Mouse (Mus musculus): ENCODE measurements at regions not wholly inside any gene's neighbourhood (a gene's known extent, or its start where the extent isn't known, plus 50 kb on each side); places are given as distances from the start of the nearest gene placed in this dataset.

DNA sequence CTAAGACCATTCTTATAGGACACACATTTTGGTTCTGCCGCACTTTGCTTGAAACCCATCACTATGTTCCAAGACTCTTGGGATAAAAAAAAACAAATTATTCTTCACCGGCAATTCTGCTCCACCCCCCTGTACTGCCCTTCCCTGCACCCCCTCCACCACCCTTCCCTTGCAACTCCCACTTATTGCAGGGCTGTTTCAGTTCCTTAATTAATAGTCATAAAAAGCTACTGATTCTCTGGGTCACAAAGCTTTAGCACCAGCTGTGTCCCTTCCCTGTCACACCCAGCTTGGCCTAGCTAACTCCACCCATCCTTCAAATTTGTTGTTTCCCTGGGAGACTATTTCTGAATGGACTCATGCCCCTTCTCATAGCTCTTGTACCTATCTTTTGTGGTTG is 687.4 kb downstream of the Gm826 start:
- TF ChIP-seq CTCF (IDR thresholded peaks at IDR 0.05; ENCODE audit: low read depth, low read length): no peak
- TF ChIP-seq POLR2A (IDR thresholded peaks at IDR 0.05; ENCODE audit: insufficient read depth, low read length): no peak

Measured in ES-Bruce4 (cell line).